In the genomic region with DNA sequence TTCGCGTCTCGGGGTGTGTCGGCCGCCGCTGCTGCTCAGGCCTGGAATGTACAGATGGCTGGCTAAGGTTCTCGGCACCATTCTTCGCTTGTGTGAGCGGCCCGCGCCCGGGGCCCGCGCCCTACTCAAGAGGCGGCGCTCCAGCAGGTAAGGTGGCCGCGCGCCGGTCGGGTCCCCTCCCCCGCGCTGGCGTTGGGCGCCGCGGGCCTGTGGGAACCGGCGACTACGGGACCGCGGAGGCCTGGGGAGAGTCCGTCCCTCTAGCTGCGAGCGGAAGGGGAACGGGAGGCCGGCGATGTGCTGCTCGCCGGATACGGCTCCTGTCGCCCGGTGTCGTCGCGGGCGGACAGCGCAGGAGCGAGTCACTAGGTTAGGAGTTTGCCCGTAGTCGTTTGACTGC, we compare ENCODE assay signal across 8 mouse cellular contexts. TPM values are rescaled to one million over a fixed set of nuclear protein-coding genes. Genes with fewer than 3 reads are reported as not detected.
DNase-seq lines count a peak whose midpoint lies in the region; ATAC-seq and TF ChIP-seq lines count a peak whose summit lies in the region.

No protein-coding gene starts in this region.

- peak overlapping the region; percentile 91 for H3K9ac ChIP-seq in kidney, embryonic 16.5 days (replicated peaks; ENCODE audit: low read length)
- peak overlapping the region; percentile 92 for H3K9ac ChIP-seq in hindbrain, embryonic 13.5 days

- no peak for TF ChIP-seq POLR2A in bone marrow macrophage, adult 2 months (IDR thresholded peaks at IDR 0.05; ENCODE audit: borderline replicate concordance, low read depth, low read length)

- H3K4me2 ChIP-seq in kidney, embryonic 16.5 days (replicated peaks; ENCODE audit: low read depth, low read length) = peak overlapping the region; percentile 81
- peak overlapping the region; percentile 85 for H3K4me2 ChIP-seq in hindbrain, embryonic 13.5 days

- H3K36me3 ChIP-seq in kidney, embryonic 16.5 days (ENCODE audit: insufficient read depth, low read length) = no peaks in the 10 kb centered on the region
- H3K36me3 ChIP-seq in hindbrain, embryonic 13.5 days = no peaks in the 10 kb centered on the region
- H3K36me3 ChIP-seq in macrophage (ENCODE audit: inconsistent target) = no peaks in the 10 kb centered on the region; the same call in 1 of the 2 replicates

- peak overlapping the region; percentile 78 for H3K27ac ChIP-seq in kidney, embryonic 16.5 days (ENCODE audit: low read length)
- peak overlapping the region; percentile 67 for H3K27ac ChIP-seq in bone marrow macrophage, adult 2 months (ENCODE audit: insufficient read depth, low read depth, low read length)
- H3K27ac ChIP-seq in hindbrain, embryonic 13.5 days = peak overlapping the region; percentile 86
- H3K27ac ChIP-seq in macrophage = peak overlapping the region; percentile 34

- peaks cover 13% of the 10 kb centered on the region for H3K4me1 ChIP-seq in kidney, embryonic 16.5 days (ENCODE audit: insufficient read depth, low read length)
- H3K4me1 ChIP-seq in bone marrow macrophage, adult 2 months (ENCODE audit: control insufficient read depth, insufficient read depth, low read length) = peaks cover 9% of the 10 kb centered on the region
- H3K4me1 ChIP-seq in hindbrain, embryonic 13.5 days (replicated peaks) = peaks cover 17% of the 10 kb centered on the region

- peak; percentile 79 for ATAC-seq in kidney, embryonic 16.5 days (ENCODE audit: low FRiP score, low TSS enrichment)
- ATAC-seq in hindbrain, embryonic 13.5 days (ENCODE audit: low FRiP score) = peak; percentile 80

- WGBS in kidney, embryonic 16.5 days = under 1% methylated on average over 50 of the region's 51 CpGs
- under 1% methylated on average over 51 of the region's 51 CpGs for WGBS in hindbrain, embryonic 13.5 days
- under 1% methylated on average over 49 of the region's 51 CpGs for WGBS in macrophage (ENCODE audit: missing documents)

- peaks cover 49% of the 10 kb centered on the region for H3K79me2 ChIP-seq in macrophage (ENCODE audit: inconsistent target)

- DNase-seq in kidney, adult 8-10 months = no peak
- no peak for DNase-seq in layer of hippocampus, postnatal 25 days (ENCODE audit: extremely low spot score in 1 of 2, low spot score in 1 of 2)
- DNase-seq in urinary bladder, postnatal 14 days (ENCODE audit: low spot score) = no peak
- no peak for DNase-seq in adrenal gland, adult 18-20 months (ENCODE audit: low spot score in 2 of 2)

- H3K9me3 ChIP-seq in kidney, embryonic 16.5 days (ENCODE audit: low read length) = no peaks in the 10 kb centered on the region
- no peaks in the 10 kb centered on the region for H3K9me3 ChIP-seq in hindbrain, embryonic 13.5 days

- H3K27me3 ChIP-seq in kidney, embryonic 16.5 days (ENCODE audit: insufficient read depth, low read length) = no peaks in the 10 kb centered on the region
- no peaks in the 10 kb centered on the region for H3K27me3 ChIP-seq in hindbrain, embryonic 13.5 days

- peak overlapping the region; percentile 99 for H3K4me3 ChIP-seq in kidney, embryonic 16.5 days (ENCODE audit: low read length)
- H3K4me3 ChIP-seq in bone marrow macrophage, adult 2 months (ENCODE audit: insufficient read depth, low read length) = peak overlapping the region; percentile 99
- peak overlapping the region; percentile 97 for H3K4me3 ChIP-seq in hindbrain, embryonic 13.5 days
- peak overlapping the region; percentile 62 for H3K4me3 ChIP-seq in macrophage (ENCODE audit: inconsistent target)

- TF ChIP-seq CTCF in bone marrow macrophage, adult 2 months (IDR thresholded peaks at IDR 0.05; ENCODE audit: low read depth, low read length) = no peak

RNA-seq across cellular contexts. Expression of a gene that starts 0.3 kb away (rescaled TPM):
- polyA plus RNA-seq in kidney, embryonic 16.5 days (2015; fragmentation: Nextera tagmentation; extraction: Ambion mirVana) = 37.0 and 41.0 TPM in 2 replicates
- polyA plus RNA-seq in bone marrow macrophage, adult 2 months (2012; ENCODE audit: insufficient read depth, insufficient read length, missing spikeins) = 66.7 and 74.9 TPM in 2 replicates
- polyA plus RNA-seq in hindbrain, embryonic 13.5 days (2015; fragmentation: Nextera tagmentation; extraction: Ambion mirVana) = 43.7 and 45.3 TPM in 2 replicates
- 100 to 1,000 TPM in 25 of 26 experiments, 10 to 100 TPM in 1; 84.7 to 169 (median 132) TPM for total RNA-seq in macrophage (2018; cell fraction: chromatin; rRNA removed)
- total RNA-seq in macrophage (2018; cell fraction: cytosol; rRNA removed) = 10 to 100 TPM; 42.8 to 61.5 (median 49.0) TPM
- 100 to 1,000 TPM in 10 of 26 experiments, 10 to 100 TPM in 16; 71.7 to 124 (median 95.5) TPM for total RNA-seq in macrophage (2018; cell fraction: nucleus; rRNA removed)
- 38.2 to 51.7 TPM (median 44.3 TPM) in 3 replicates for polyA plus RNA-seq in macrophage (2018)
- total RNA-seq in layer of hippocampus, postnatal 25 days (2021) = 10 to 100 TPM; 79.2 to 84.9 TPM
- 10 to 100 TPM; 52.9 to 71.5 TPM for total RNA-seq in adrenal gland, adult 18-20 months (2021)

RNA-seq across cellular contexts. Expression of a gene that starts 14.1 kb away (rescaled TPM):
- polyA plus RNA-seq in kidney, embryonic 16.5 days (2015; fragmentation: Nextera tagmentation; extraction: Ambion mirVana) = 0.48 and 0.96 TPM in 2 replicates
- 0.69 and 0.74 TPM in 2 replicates for polyA plus RNA-seq in bone marrow macrophage, adult 2 months (2012; ENCODE audit: insufficient read depth, insufficient read length, missing spikeins)
- polyA plus RNA-seq in hindbrain, embryonic 13.5 days (2015; fragmentation: Nextera tagmentation; extraction: Ambion mirVana) = 0.19 and 0.47 TPM in 2 replicates
- total RNA-seq in macrophage (2018; cell fraction: chromatin; rRNA removed) = 1 to 10 TPM in 2 of 26 experiments, under 1 TPM in 11, not detected in 13; 0.19 to 1.8 (median 0.67) TPM
- total RNA-seq in macrophage (2018; cell fraction: cytosol; rRNA removed) = under 1 TPM; 0.04 to 0.33 (median 0.19) TPM
- total RNA-seq in macrophage (2018; cell fraction: nucleus; rRNA removed) = 1 to 10 TPM in 2 of 26 experiments, under 1 TPM in 20, not detected in 4; 0.20 to 1.4 (median 0.56) TPM
- polyA plus RNA-seq in macrophage (2018) = 0.11 to 0.20 TPM (median 0.19 TPM) in 3 replicates
- under 1 TPM; 0.31 to 0.34 TPM for total RNA-seq in layer of hippocampus, postnatal 25 days (2021)
- total RNA-seq in adrenal gland, adult 18-20 months (2021) = under 1 TPM; 0.22 to 0.66 TPM

Comparison
In these comparisons a context has a peak if more than half of its experiments do, and no peak if none do; other contexts are left out.
1. H3K27ac ChIP-seq: peak in every context shown above with its lines; median percentile 86 in hindbrain, embryonic 13.5 days; 78 in kidney, embryonic 16.5 days; 67 in bone marrow macrophage, adult 2 months; 34 in macrophage.